Mouse (Mus musculus): ENCODE measurements around the gene Gm10352. TPM values are rescaled to one million over a fixed set of nuclear protein-coding genes. Genes with fewer than 3 reads are reported as not detected.

Gm10352 gene
- polyA plus RNA-seq (2014; fragmentation: Illumina TruSeq; extraction: RNeasy Lipid Tissue Mini Kit (QIAGEN cat#74804); ENCODE audit: low read depth, low replicate concordance): not detected

DNA sequence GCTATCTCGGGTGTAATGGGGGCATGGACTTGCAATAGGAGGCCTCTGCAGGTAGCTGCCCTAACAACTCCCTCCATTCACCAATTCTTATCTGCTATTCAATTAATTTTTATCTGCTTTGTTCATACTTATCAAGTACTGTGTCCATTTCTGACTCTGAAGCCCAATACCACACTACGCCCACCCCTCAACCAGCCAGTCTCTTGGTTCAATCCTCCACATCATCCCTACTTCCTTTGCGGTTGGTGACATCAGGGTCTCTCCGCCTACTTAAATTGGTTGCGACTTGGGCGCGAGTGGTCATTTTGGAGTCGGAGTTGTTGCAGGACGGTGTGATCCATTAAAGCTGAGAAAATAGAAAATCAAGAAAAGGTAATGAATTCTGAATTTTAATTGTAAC, at the start of gene Gm10352:
Gene Gm10352 (plus strand): TSS at position 301 of the 400 bp plus-strand sequence.

GRCm38 (mm10) chrY:2932282-2932681, 31.5 kb downstream of the Gm10352 start, which contains the start of gene Gm29289:
TSS of gene Gm29289 (plus strand) at chrY:2932582.

Other genes with a start within 250 kb of the Gm10352 start
- gene Sry, start 237.3 kb upstream of the Gm10352 start, polyA plus RNA-seq (2014; fragmentation: Illumina TruSeq; extraction: RNeasy Lipid Tissue Mini Kit (QIAGEN cat#74804); ENCODE audit: low read depth, low replicate concordance): not detected
- gene H2al2b, start 180.3 kb upstream of the Gm10352 start, polyA plus RNA-seq (2014; fragmentation: Illumina TruSeq; extraction: RNeasy Lipid Tissue Mini Kit (QIAGEN cat#74804); ENCODE audit: low read depth, low replicate concordance): not detected
- gene Gm4064, start 104.8 kb upstream of the Gm10352 start, polyA plus RNA-seq (2014; fragmentation: Illumina TruSeq; extraction: RNeasy Lipid Tissue Mini Kit (QIAGEN cat#74804); ENCODE audit: low read depth, low replicate concordance): 7.3 TPM
- gene Rbmy, start 70.3 kb upstream of the Gm10352 start, polyA plus RNA-seq (2014; fragmentation: Illumina TruSeq; extraction: RNeasy Lipid Tissue Mini Kit (QIAGEN cat#74804); ENCODE audit: low read depth, low replicate concordance): 29.6 TPM
- gene Gm10256, start 70.3 kb upstream of the Gm10352 start, polyA plus RNA-seq (2014; fragmentation: Illumina TruSeq; extraction: RNeasy Lipid Tissue Mini Kit (QIAGEN cat#74804); ENCODE audit: low read depth, low replicate concordance): 16.4 TPM
- gene Gm29289, start 31.6 kb downstream of the Gm10352 start, polyA plus RNA-seq (2014; fragmentation: Illumina TruSeq; extraction: RNeasy Lipid Tissue Mini Kit (QIAGEN cat#74804); ENCODE audit: low read depth, low replicate concordance): 1.7 TPM

Data from testis, adult 10 weeks (tissue).